12 mouse cellular contexts compared by ENCODE assay signal in genomic region chr12:10439483-10440235, GRCm38 (mm10). TPM values are rescaled to one million over a fixed set of nuclear protein-coding genes. Genes with fewer than 3 reads are reported as not detected.
DNase-seq lines count a peak whose midpoint lies in the region; ATAC-seq and TF ChIP-seq lines count a peak whose summit lies in the region.
"Had no signal": no experiment of that assay in that cellular context is flagged by ENCODE, and none has a peak within 500 bp of the region (broad histone marks: within the 10 kb centered on the region; RNA-seq: fewer than 3 reads in every experiment).

No protein-coding gene starts in this region.

- intact Hi-C loops in left cerebral cortex, adult 2 months (cut with DNase I), result loop anchor here (2.0 to 5.0 kb wide), 3 partner anchors 212 to 1187 kb away; partner anchors contain the start of gene Osr1

- WGBS in heart, embryonic 10.5 days, result 62% methylated on average over 14 of the region's 14 CpGs
- 13% methylated on average over 14 of the region's 14 CpGs for WGBS in neural tube, embryonic 12.5 days

- H3K4me1 ChIP-seq in heart, embryonic 10.5 days, result no peaks in the 10 kb centered on the region
- H3K4me1 ChIP-seq in neural tube, embryonic 12.5 days, result 0 out of 2 replicates have a peak, but pooled peaks cover 7% of the 10 kb centered on the region
- H3K4me1 ChIP-seq: forebrain, embryonic 15.5 days had no signal

- H3K27ac ChIP-seq in heart, embryonic 10.5 days, result no peak overlapping the region
- no peak overlapping the region for H3K27ac ChIP-seq in neural tube, embryonic 12.5 days
- no peak overlapping the region for H3K27ac ChIP-seq in left cerebral cortex, adult 2 months
- H3K27ac ChIP-seq: forebrain, embryonic 15.5 days had no signal

- no peaks in the 10 kb centered on the region for H3K9me3 ChIP-seq in heart, embryonic 10.5 days
- H3K9me3 ChIP-seq in neural tube, embryonic 12.5 days, result no peaks in the 10 kb centered on the region
- H3K9me3 ChIP-seq: forebrain, embryonic 15.5 days had no signal

- H3K27me3 ChIP-seq in heart, embryonic 10.5 days (ENCODE audit: insufficient read depth, poor library complexity, severe bottlenecking), result no peaks in the 10 kb centered on the region; the same call in 1 of the 2 replicates
- H3K27me3 ChIP-seq in neural tube, embryonic 12.5 days (replicated peaks), result no peaks in the 10 kb centered on the region; the same call in 1 of the 2 replicates
- H3K27me3 ChIP-seq: forebrain, embryonic 15.5 days had no signal

- TF ChIP-seq CTCF in left cerebral cortex, adult 2 months (IDR thresholded peaks at IDR 0.05), result no peak

- no peak overlapping the region for H3K4me2 ChIP-seq in neural tube, embryonic 12.5 days (replicated peaks)
- H3K4me2 ChIP-seq: forebrain, embryonic 15.5 days had no signal

- no peak overlapping the region for H3K9ac ChIP-seq in neural tube, embryonic 12.5 days
- H3K9ac ChIP-seq: forebrain, embryonic 15.5 days had no signal

- H3K4me3 ChIP-seq in heart, embryonic 10.5 days, result no peak overlapping the region
- H3K4me3 ChIP-seq in neural tube, embryonic 12.5 days, result no peak overlapping the region
- no peak overlapping the region for H3K4me3 ChIP-seq in left cerebral cortex, adult 2 months
- H3K4me3 ChIP-seq: forebrain, embryonic 15.5 days had no signal

- H3K36me3 ChIP-seq in heart, embryonic 10.5 days, result no peaks in the 10 kb centered on the region
- H3K36me3 ChIP-seq in neural tube, embryonic 12.5 days, result no peaks in the 10 kb centered on the region
- H3K36me3 ChIP-seq: forebrain, embryonic 15.5 days had no signal

- 0 out of 2 replicates have a peak, but pooled peaks have one; percentile 57 for ATAC-seq in neural tube, embryonic 12.5 days (ENCODE audit: low FRiP score, low read depth)
- no peak for ATAC-seq in erythroblast, adult 5-6 weeks (replicated peaks; ENCODE audit: low FRiP score, poor library complexity, severe bottlenecking)
- ATAC-seq: CD4-positive, CD25-positive, alpha-beta regulatory T cell, adult 4 months; forebrain, embryonic 15.5 days had no signal

- peak; percentile 95 for DNase-seq in heart, adult 11 months
- DNase-seq in heart, embryonic 10.5 days (ENCODE audit: low spot score), result no peak
- peak; percentile 5 to 10 for DNase-seq in lung, adult 18-20 months
- no peak for DNase-seq in lung, postnatal 14 days
- DNase-seq in embryo, embryonic 10.5 days (ENCODE audit: low spot score), result peak; percentile 39
- no peak for DNase-seq in left cerebral cortex, adult 2 months (ENCODE audit: extremely low spot score in 1 of 2, low spot score in 2 of 2)
- DNase-seq: cerebellum, adult 9-10 months; thymus, postnatal 36 days had no signal

RNA-seq across cellular contexts. Expression of gene Rdh14, which starts 49.1 kb away (rescaled TPM):
- 41.4 and 47.4 TPM in 2 replicates for polyA plus RNA-seq in heart, embryonic 10.5 days (2016; fragmentation: Nextera tagmentation; extraction: Ambion mirVana)
- 29.9 and 31.4 TPM in 2 replicates for polyA plus RNA-seq in neural tube, embryonic 12.5 days (2016; fragmentation: Nextera tagmentation; extraction: Ambion mirVana)
- total RNA-seq in left cerebral cortex, adult 2 months (2021), result 10 to 100 TPM; 36.7 to 37.6 TPM
- 1.7 and 2.9 TPM in 2 replicates for total RNA-seq in erythroblast, adult 5-6 weeks (2015; ENCODE audit: low replicate concordance)
- total RNA-seq in erythroblast, adult 5-6 weeks (2017; ENCODE audit: low replicate concordance), result 2.3 and 4.6 TPM in 2 replicates

Comparison
In these comparisons a context has a peak if more than half of its experiments do, and no peak if none do; other contexts are left out.
1. DNase-seq: peak in heart, adult 11 months (single experiment), lung, adult 18-20 months (2 of 2) and embryo, embryonic 10.5 days (single experiment); none in heart, embryonic 10.5 days (single experiment), lung, postnatal 14 days (single experiment) and left cerebral cortex, adult 2 months (0 of 2).
2. RNA of gene Rdh14, which starts 49.1 kb away (total RNA-seq): 36.7 to 37.6 TPM in left cerebral cortex, adult 2 months; 1.7 to 4.6 TPM in erythroblast, adult 5-6 weeks; every median in the first group is over 4 times any median in the second.